Mouse (Mus musculus) activated CD4-positive, CD25-positive, alpha-beta regulatory T cell, adult 4 months (primary cell): ENCODE measurements around the gene Clic6. TPM values are rescaled to one million over a fixed set of nuclear protein-coding genes. Genes with fewer than 3 reads are reported as not detected.

Experiments
- ATAC-seq: one replicate; pipeline ENCODE4 v1.8.0; 2017
- polyA plus RNA-seq, 2 experiments: library from polyadenylated mRNA; unstranded; fragments of 100-300 nt; shearing (Covaris generic); gene quantifications; one replicate each; pipeline ENCODE4 v1.2.1; 2017

Clic6 gene
- polyA plus RNA-seq = not detected

GRCm38 (mm10) chr16:92485436-92485835, at the start of gene Clic6:
Gene Clic6 (plus strand): TSS chr16:92485736.
- ATAC-seq = no peak

- ATAC-seq = no peak
These were observed 45.8 kb upstream of the Clic6 start for GRCm38 (mm10) chr16:92439775-92440174.

GRCm38 (mm10) chr16:92440229-92440628, 45.3 kb upstream of the Clic6 start:
- no peak for ATAC-seq

- ATAC-seq = no peak
These were observed 44.3 kb upstream of the Clic6 start for GRCm38 (mm10) chr16:92441203-92441602.

GRCm38 (mm10) chr16:92442150-92442549, 43.4 kb upstream of the Clic6 start:
- ATAC-seq = no peak

- no peak for ATAC-seq
These were observed 42.6 kb upstream of the Clic6 start for GRCm38 (mm10) chr16:92442946-92443345.

GRCm38 (mm10) chr16:92443644-92444113, 41.9 kb upstream of the Clic6 start:
- ATAC-seq = peak; percentile 87

- no peak for ATAC-seq
These were observed 40.2 kb upstream of the Clic6 start for GRCm38 (mm10) chr16:92445377-92445776.

- ATAC-seq = no peak
These were observed 36.5 kb upstream of the Clic6 start for GRCm38 (mm10) chr16:92449080-92449479.

- ATAC-seq = no peak
These were observed 35.2 kb upstream of the Clic6 start for GRCm38 (mm10) chr16:92450331-92450730.

GRCm38 (mm10) chr16:92451516-92452072, 33.9 kb upstream of the Clic6 start:
- ATAC-seq = no peak

GRCm38 (mm10) chr16:92452609-92453008, 32.9 kb upstream of the Clic6 start:
- no peak for ATAC-seq

- no peak for ATAC-seq
These were observed 31.5 kb upstream of the Clic6 start for GRCm38 (mm10) chr16:92454002-92454401.

- no peak for ATAC-seq
These were observed 31.0 kb upstream of the Clic6 start for GRCm38 (mm10) chr16:92454495-92454894.

GRCm38 (mm10) chr16:92455488-92455887, 30.0 kb upstream of the Clic6 start:
- no peak for ATAC-seq

- no peak for ATAC-seq
These were observed 29.6 kb upstream of the Clic6 start for GRCm38 (mm10) chr16:92455969-92456368.

GRCm38 (mm10) chr16:92457594-92457993, 27.9 kb upstream of the Clic6 start:
- ATAC-seq = peak; percentile 68

GRCm38 (mm10) chr16:92461412-92461811, 24.1 kb upstream of the Clic6 start:
- ATAC-seq = no peak

- ATAC-seq = no peak
These were observed 21.1 kb upstream of the Clic6 start for GRCm38 (mm10) chr16:92464390-92464972.

GRCm38 (mm10) chr16:92465226-92465625, 20.3 kb upstream of the Clic6 start:
- no peak for ATAC-seq

GRCm38 (mm10) chr16:92465642-92466526, 19.7 kb upstream of the Clic6 start:
- ATAC-seq = peak; percentile 99

GRCm38 (mm10) chr16:92467041-92467440, 18.5 kb upstream of the Clic6 start:
- ATAC-seq = no peak

- ATAC-seq = no peak
These were observed 17.1 kb upstream of the Clic6 start for GRCm38 (mm10) chr16:92468459-92468858.

GRCm38 (mm10) chr16:92470706-92471105, 14.8 kb upstream of the Clic6 start, which contains the start of gene Rcan1:
Gene Rcan1 (minus strand): TSS chr16:92470867.
- no peak for ATAC-seq
